Mouse (Mus musculus): Measurements from ENCODE around the gene Adh6a. TPM values are rescaled to one million over a fixed set of nuclear protein-coding genes. Genes with fewer than 3 reads are reported as not detected.
"Not testable (repeated sequence)": the region's sequence is repeated elsewhere in the genome, so short reads cannot be mapped to it uniquely, and the experiment has no call there.

Adh6a gene
- polyA plus RNA-seq, 1 experiment from 2014 or later = not detected

GRCm38 (mm10) chr3:138369546-138369945, 56.5 kb downstream of the Adh6a start:
- Histone ChIP-seq H3K27me3 (no peaks in the 10 kb centered on the region), H3K4me1 (no peaks in the 10 kb centered on the region), H3K36me3 (no peaks in the 10 kb centered on the region), H3K4me3 (no peak overlapping the region), H3K4me2 (replicated peaks) (no peak overlapping the region), H3K27ac (no peak overlapping the region), H3K9me3 (no peaks in the 10 kb centered on the region), H3K9ac (no peak overlapping the region)
- no peak for ATAC-seq (ENCODE audit: insufficient number of reproducible peaks, insufficient read depth, low FRiP score, low TSS enrichment)
- WGBS = 86% methylated on average over 1 of the region's 1 CpGs

- not testable (repeated sequence) for H3K36me3 ChIP-seq; H3K4me3 ChIP-seq; H3K27me3 ChIP-seq; H3K9ac ChIP-seq; H3K4me2 ChIP-seq (replicated peaks); H3K9me3 ChIP-seq; ATAC-seq (ENCODE audit: insufficient number of reproducible peaks, insufficient read depth, low FRiP score, low TSS enrichment); H3K4me1 ChIP-seq; H3K27ac ChIP-seq
- WGBS = 63% methylated on average over 4 of the region's 4 CpGs
Measured at GRCm38 (mm10) chr3:138370289-138370688, 57.2 kb downstream of the Adh6a start.

- WGBS = 65% methylated on average over 4 of the region's 4 CpGs
- ATAC-seq (ENCODE audit: insufficient number of reproducible peaks, insufficient read depth, low FRiP score, low TSS enrichment) = no peak
- Histone ChIP-seq H3K36me3 (no peaks in the 10 kb centered on the region), H3K4me1 (no peaks in the 10 kb centered on the region), H3K4me3 (no peak overlapping the region), H3K9ac (no peak overlapping the region), H3K4me2 (replicated peaks) (no peak overlapping the region), H3K9me3 (no peaks in the 10 kb centered on the region), H3K27ac (no peak overlapping the region), H3K27me3 (no peaks in the 10 kb centered on the region)
Measured at GRCm38 (mm10) chr3:138373920-138374319, 60.8 kb downstream of the Adh6a start.

GRCm38 (mm10) chr3:138375148-138375547, 62.1 kb downstream of the Adh6a start:
- ATAC-seq (ENCODE audit: insufficient number of reproducible peaks, insufficient read depth, low FRiP score, low TSS enrichment) = no peak
- 71% methylated on average over 2 of the region's 2 CpGs for whole genome bisulfite sequencing
- no peaks in the 10 kb centered on the region for H3K27me3 ChIP-seq
- H3K27ac ChIP-seq = no peak overlapping the region
- H3K9ac ChIP-seq = no peak overlapping the region
- H3K4me1 ChIP-seq = no peaks in the 10 kb centered on the region
- H3K4me3 ChIP-seq = no peak overlapping the region
- no peaks in the 10 kb centered on the region for H3K9me3 ChIP-seq
- no peaks in the 10 kb centered on the region for H3K36me3 ChIP-seq
- H3K4me2 ChIP-seq (replicated peaks) = no peak overlapping the region

Other genes starting within 250 kb of the Adh6a start
- gene 1110002E22Rik, start 248.2 kb upstream of the Adh6a start, polyA plus RNA-seq (2016; fragmentation: Nextera tagmentation; extraction: Ambion mirVana) = 0.27 and 0.47 TPM in 2 replicates
- gene Gm5105, start 245.9 kb upstream of the Adh6a start, polyA plus RNA-seq (2016; fragmentation: Nextera tagmentation; extraction: Ambion mirVana) = not detected in 2 replicates
- 14.0 and 15.2 TPM in 2 replicates for gene Trmt10a, start 169.8 kb upstream of the Adh6a start, polyA plus RNA-seq (2016; fragmentation: Nextera tagmentation; extraction: Ambion mirVana)
- gene Mttp, start 168.3 kb upstream of the Adh6a start, polyA plus RNA-seq (2016; fragmentation: Nextera tagmentation; extraction: Ambion mirVana) = 9.7 and 10.2 TPM in 2 replicates
- 0.10 and 0.29 TPM in 2 replicates for gene 4930579F01Rik, start 119.5 kb upstream of the Adh6a start, polyA plus RNA-seq (2016; fragmentation: Nextera tagmentation; extraction: Ambion mirVana)
- gene Adh7, start 95.5 kb upstream of the Adh6a start, polyA plus RNA-seq (2016; fragmentation: Nextera tagmentation; extraction: Ambion mirVana) = 0.39 and 0.82 TPM in 2 replicates
- gene Adh1, start 52.3 kb upstream of the Adh6a start, polyA plus RNA-seq (2016; fragmentation: Nextera tagmentation; extraction: Ambion mirVana) = 0.58 and 0.90 TPM in 2 replicates
- 0.29 and 0.47 TPM in 2 replicates for gene Adh6b, start 28.5 kb downstream of the Adh6a start, polyA plus RNA-seq (2016; fragmentation: Nextera tagmentation; extraction: Ambion mirVana)
- not detected in 2 replicates for gene Adh4, start 102.2 kb downstream of the Adh6a start, polyA plus RNA-seq (2016; fragmentation: Nextera tagmentation; extraction: Ambion mirVana)
- gene Adh5, start 129.8 kb downstream of the Adh6a start, polyA plus RNA-seq (2016; fragmentation: Nextera tagmentation; extraction: Ambion mirVana) = 236 and 237 TPM in 2 replicates
- gene Metap1, start 176.2 kb downstream of the Adh6a start, polyA plus RNA-seq (2016; fragmentation: Nextera tagmentation; extraction: Ambion mirVana) = 43.9 and 46.6 TPM in 2 replicates
- gene Eif4e, start 212.9 kb downstream of the Adh6a start, polyA plus RNA-seq (2016; fragmentation: Nextera tagmentation; extraction: Ambion mirVana) = 369 and 406 TPM in 2 replicates

Data from embryonic facial prominence, embryonic 12.5 days (tissue).